Mouse (Mus musculus) adrenal gland, postnatal 25 days (tissue): ENCODE measurements around the gene Casp6. TPM values are rescaled to one million over a fixed set of nuclear protein-coding genes. Genes with fewer than 3 reads are reported as not detected.

Experiments used
- DNase-seq: peaks from one replicate; pipeline ENCODE4 v3.0.0; 2021; ENCODE audit warnings: mixed read lengths
- total RNA-seq: library from RNA; stranded (reverse); gene quantifications from 2 replicates; pipeline ENCODE4 v1.2.3, GENCODE M21; 2021

Gene Casp6
- total RNA-seq, 1 experiment from 2014 or later = 57.5 TPM

- peak; percentile 73 for DNase-seq
Measured at GRCm38 (mm10) chr3:129918434-129918833, 17.2 kb downstream of the Casp6 start.

- DNase-seq = no peak
Measured at GRCm38 (mm10) chr3:129923581-129923980, 22.4 kb downstream of the Casp6 start.

GRCm38 (mm10) chr3:129925861-129926260 is 24.6 kb downstream of the Casp6 start:
- DNase-seq = no peak

GRCm38 (mm10) chr3:129930213-129930778 is 29.1 kb downstream of the Casp6 start:
- DNase-seq = peak; percentile 20

GRCm38 (mm10) chr3:129932443-129932842 is 31.2 kb downstream of the Casp6 start:
- DNase-seq = no peak

GRCm38 (mm10) chr3:129936561-129936960 is 35.3 kb downstream of the Casp6 start:
- DNase-seq = no peak

GRCm38 (mm10) chr3:129937848-129938247 is 36.6 kb downstream of the Casp6 start:
- peak; percentile 42 for DNase-seq

GRCm38 (mm10) chr3:129939058-129939457 is 37.8 kb downstream of the Casp6 start:
- DNase-seq = no peak

- no peak for DNase-seq
Measured at GRCm38 (mm10) chr3:129940780-129941179, 39.6 kb downstream of the Casp6 start.

GRCm38 (mm10) chr3:129941291-129941690 is 40.1 kb downstream of the Casp6 start:
- DNase-seq = no peak

- DNase-seq = no peak
Measured at GRCm38 (mm10) chr3:129943813-129944212, 42.6 kb downstream of the Casp6 start.

GRCm38 (mm10) chr3:129946217-129946914 is 45.1 kb downstream of the Casp6 start:
- DNase-seq = no peak

GRCm38 (mm10) chr3:129948359-129948758 is 47.1 kb downstream of the Casp6 start:
- no peak for DNase-seq

- no peak for DNase-seq
Measured at GRCm38 (mm10) chr3:129949158-129949773, 48.0 kb downstream of the Casp6 start.

GRCm38 (mm10) chr3:129953296-129953695 is 52.1 kb downstream of the Casp6 start:
- DNase-seq = no peak

- no peak for DNase-seq
Measured at GRCm38 (mm10) chr3:129962533-129962932, 61.3 kb downstream of the Casp6 start.

Other genes starting within 250 kb of the Casp6 start
- gene Egf, start 146.1 kb upstream of the Casp6 start, total RNA-seq = 1.6 and 1.8 TPM in 2 replicates
- not detected in 2 replicates for gene Lrit3, start 97.4 kb upstream of the Casp6 start, total RNA-seq
- 0.27 TPM in 1 of 2 replicates, not detected in the other for gene Rrh, start 78.8 kb upstream of the Casp6 start, total RNA-seq
- 51.0 and 62.4 TPM in 2 replicates for gene Gar1, start 70.0 kb upstream of the Casp6 start, total RNA-seq
- 5.6 TPM in 1 of 2 replicates, not detected in the other for gene Cfi, start 65.5 kb upstream of the Casp6 start, total RNA-seq
- gene Pla2g12a, start 22.8 kb upstream of the Casp6 start, total RNA-seq = 44.7 and 45.6 TPM in 2 replicates
- gene Mcub, start 68.8 kb downstream of the Casp6 start, total RNA-seq = 10.0 and 10.6 TPM in 2 replicates
- gene Sec24b, start 160.1 kb downstream of the Casp6 start, total RNA-seq = 75.9 and 77.0 TPM in 2 replicates
- 5.7 and 10.3 TPM in 2 replicates for gene Col25a1, start 230.1 kb downstream of the Casp6 start, total RNA-seq